Mouse (Mus musculus) ovary, postnatal 10 days (tissue): ENCODE results near the gene Lrrfip1.

Experiments used
- DNase-seq: peaks from one replicate; pipeline ENCODE4 v3.0.0; 2022; ENCODE audit warnings: low spot score

Lrrfip1 gene

GRCm38 (mm10) chr1:91086325-91086724 is 87.8 kb downstream of the Lrrfip1 start:
- no peak for DNase-seq

- DNase-seq = no peak
Observed at GRCm38 (mm10) chr1:91086748-91087147, 88.2 kb downstream of the Lrrfip1 start.

GRCm38 (mm10) chr1:91088027-91088426 is 89.5 kb downstream of the Lrrfip1 start:
- DNase-seq = no peak

GRCm38 (mm10) chr1:91088941-91089340 is 90.4 kb downstream of the Lrrfip1 start:
- DNase-seq = no peak

- no peak for DNase-seq
Observed at GRCm38 (mm10) chr1:91090456-91090855, 91.9 kb downstream of the Lrrfip1 start.

GRCm38 (mm10) chr1:91092451-91092850 is 93.9 kb downstream of the Lrrfip1 start:
- DNase-seq = no peak

- no peak for DNase-seq
Observed at GRCm38 (mm10) chr1:91093296-91093695, 94.8 kb downstream of the Lrrfip1 start.

- DNase-seq = no peak
Observed at GRCm38 (mm10) chr1:91094001-91094400, 95.5 kb downstream of the Lrrfip1 start.

GRCm38 (mm10) chr1:91095258-91095657 is 96.7 kb downstream of the Lrrfip1 start:
- DNase-seq = no peak

GRCm38 (mm10) chr1:91095853-91096252 is 97.3 kb downstream of the Lrrfip1 start:
- no peak for DNase-seq

GRCm38 (mm10) chr1:91096490-91096889 is 98.0 kb downstream of the Lrrfip1 start:
- DNase-seq = no peak

GRCm38 (mm10) chr1:91097283-91097834 is 98.8 kb downstream of the Lrrfip1 start:
- no peak for DNase-seq

- peak; percentile 32 for DNase-seq
Observed at GRCm38 (mm10) chr1:91098887-91099286, 100.3 kb downstream of the Lrrfip1 start.

- DNase-seq = no peak
Observed at GRCm38 (mm10) chr1:91101709-91102440, 103.3 kb downstream of the Lrrfip1 start.

GRCm38 (mm10) chr1:91103366-91103983 is 104.9 kb downstream of the Lrrfip1 start:
- DNase-seq = no peak

- DNase-seq = no peak
Observed at GRCm38 (mm10) chr1:91107548-91107947, 109.0 kb downstream of the Lrrfip1 start.

- DNase-seq = no peak
Observed at GRCm38 (mm10) chr1:91109302-91109701, 110.8 kb downstream of the Lrrfip1 start.

GRCm38 (mm10) chr1:91112171-91112570 is 113.6 kb downstream of the Lrrfip1 start:
- no peak for DNase-seq

- no peak for DNase-seq
Observed at GRCm38 (mm10) chr1:91112606-91113005, 114.1 kb downstream of the Lrrfip1 start.

- DNase-seq = no peak
Observed at GRCm38 (mm10) chr1:91122121-91122520, 123.6 kb downstream of the Lrrfip1 start.

- DNase-seq = no peak
Observed at GRCm38 (mm10) chr1:91123004-91123403, 124.5 kb downstream of the Lrrfip1 start.

GRCm38 (mm10) chr1:91123466-91123865 is 124.9 kb downstream of the Lrrfip1 start:
- DNase-seq = no peak

- no peak for DNase-seq
Observed at GRCm38 (mm10) chr1:91128849-91129248, 130.3 kb downstream of the Lrrfip1 start.
